Mouse (Mus musculus): ENCODE data around the gene Sort1. TPM values are rescaled to one million over a fixed set of nuclear protein-coding genes. Genes with fewer than 3 reads are reported as not detected.

Sort1 gene
- polyA plus RNA-seq, 1 experiment from 2014 or later, result 12.9 TPM

GRCm38 (mm10) chr3:108297603-108298553 is 14.0 kb downstream of the Sort1 start:
- Histone ChIP-seq H3K36me3 (replicated peaks) (no peaks in the 10 kb centered on the region), H3K9me3 (no peaks in the 10 kb centered on the region), H3K4me3 (no peak overlapping the region), H3K27ac (replicated peaks) (no peak overlapping the region; the same call in 1 of the 2 replicates), H3K4me1 (peaks cover 45% of the 10 kb centered on the region), H3K27me3 (replicated peaks; ENCODE audit: low read depth, poor library complexity, severe bottlenecking) (no peaks in the 10 kb centered on the region)
- WGBS, result 56% methylated on average over 7 of the region's 7 CpGs
- DNase-seq (ENCODE audit: low spot score), result no peak

DNA sequence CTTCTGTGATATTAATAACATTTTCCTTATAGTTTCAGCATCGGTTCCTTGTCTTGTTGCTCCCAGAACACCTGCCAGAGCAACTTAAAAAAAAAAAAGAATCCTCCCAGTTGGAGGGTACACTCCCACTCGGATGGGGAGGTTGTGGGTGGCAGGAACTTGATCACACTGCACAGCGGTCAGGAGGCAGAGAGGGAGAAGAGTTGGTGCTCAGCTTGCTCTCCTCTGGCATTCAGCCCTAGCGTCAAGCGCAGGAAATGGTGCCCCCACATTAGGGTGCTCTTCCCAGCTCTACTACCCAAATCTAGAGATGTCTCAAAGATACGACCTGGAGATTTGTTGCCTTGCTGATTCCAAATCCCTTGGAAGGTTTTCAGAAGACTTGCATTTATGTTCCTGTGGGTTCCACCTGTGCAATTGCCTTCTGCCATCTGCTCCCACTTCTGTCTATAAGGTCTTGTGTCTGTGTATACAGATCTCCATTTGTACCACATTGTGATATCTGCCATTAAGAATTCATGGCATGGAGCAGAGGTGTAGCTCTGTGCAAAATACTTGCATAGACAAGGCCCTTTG is 16.7 kb downstream of the Sort1 start:
- Histone ChIP-seq H3K9me3 (no peaks in the 10 kb centered on the region), H3K4me1 (peaks cover 45% of the 10 kb centered on the region), H3K27ac (replicated peaks) (no peak overlapping the region), H3K4me3 (no peak overlapping the region), H3K27me3 (replicated peaks; ENCODE audit: low read depth, poor library complexity, severe bottlenecking) (no peaks in the 10 kb centered on the region), H3K36me3 (replicated peaks) (no peaks in the 10 kb centered on the region)
- 89% methylated on average over 6 of the region's 6 CpGs for WGBS
- no peak for DNase-seq (ENCODE audit: low spot score)

DNA sequence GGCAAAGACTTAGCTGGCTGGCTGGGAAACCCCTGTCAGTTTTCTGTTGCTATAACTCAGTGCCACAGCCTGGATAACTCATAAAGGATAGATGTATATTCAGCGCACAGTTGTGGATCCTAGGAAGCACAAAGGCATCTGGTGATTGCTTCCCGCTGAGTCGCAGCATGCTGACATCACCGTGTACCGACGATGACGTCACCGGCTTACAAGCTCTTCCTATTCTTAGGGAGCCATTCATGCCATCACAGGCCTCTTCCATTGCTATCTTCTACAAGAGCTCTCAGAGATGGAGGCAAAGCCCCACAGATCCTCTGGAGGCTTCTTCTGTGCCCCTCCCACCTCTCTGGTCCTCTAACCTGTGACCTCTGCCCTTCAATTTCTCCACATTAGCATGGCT is 19.8 kb downstream of the Sort1 start:
- DNase-seq (ENCODE audit: low spot score), result no peak
- Histone ChIP-seq H3K27me3 (replicated peaks; ENCODE audit: low read depth, poor library complexity, severe bottlenecking) (no peaks in the 10 kb centered on the region), H3K27ac (replicated peaks) (no peak overlapping the region), H3K36me3 (replicated peaks) (0 out of 2 replicates have a peak, but pooled peaks cover under 1% of the 10 kb centered on the region), H3K9me3 (no peaks in the 10 kb centered on the region), H3K4me3 (no peak overlapping the region), H3K4me1 (peaks cover 26% of the 10 kb centered on the region)
- WGBS, result 93% methylated on average over 8 of the region's 8 CpGs

DNA sequence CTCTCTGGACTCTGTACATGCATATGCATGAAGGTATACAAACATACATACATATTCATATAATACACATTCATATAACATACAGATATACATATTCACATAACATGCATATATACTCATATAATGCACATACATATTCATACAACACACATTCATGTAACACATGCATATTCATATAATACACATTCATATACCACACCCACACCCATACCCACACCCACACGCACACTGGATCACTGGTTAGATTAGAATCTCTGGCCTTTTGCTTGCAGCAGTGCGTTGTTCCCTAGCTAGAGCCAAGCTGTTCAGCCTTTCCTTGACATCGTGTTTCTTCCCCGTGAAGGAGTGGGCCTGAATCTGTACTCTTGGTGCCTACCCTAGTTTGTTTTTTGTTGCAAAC is 20.9 kb downstream of the Sort1 start:
- DNase-seq (ENCODE audit: low spot score), result no peak
- WGBS, result 91% methylated on average over 4 of the region's 4 CpGs
- H3K4me1 ChIP-seq, result peaks cover 26% of the 10 kb centered on the region
- no peak overlapping the region for H3K4me3 ChIP-seq
- H3K27me3 ChIP-seq (replicated peaks; ENCODE audit: low read depth, poor library complexity, severe bottlenecking), result no peaks in the 10 kb centered on the region
- H3K27ac ChIP-seq (replicated peaks), result no peak overlapping the region
- H3K9me3 ChIP-seq, result no peaks in the 10 kb centered on the region
- 0 out of 2 replicates have a peak, but pooled peaks cover 5% of the 10 kb centered on the region for H3K36me3 ChIP-seq (replicated peaks)

DNA sequence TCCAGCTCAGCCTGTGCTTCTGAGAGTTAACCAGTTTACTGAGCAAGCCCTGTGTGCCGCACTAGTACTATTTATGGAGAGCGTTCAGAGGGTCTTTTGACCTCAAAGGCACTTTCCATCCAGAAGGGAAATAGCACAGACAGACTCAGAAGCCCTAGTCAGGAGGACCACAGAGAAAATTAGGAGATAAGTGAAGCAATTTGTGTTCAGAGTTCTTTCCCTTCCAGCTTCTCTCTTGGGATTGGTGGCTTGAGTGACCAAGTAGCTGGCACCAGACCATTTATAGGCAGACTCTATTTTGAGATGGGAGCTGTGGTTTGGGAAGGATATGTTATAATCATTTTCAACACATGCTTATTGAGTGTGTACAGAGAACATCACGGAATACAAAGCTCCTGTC is 22.5 kb downstream of the Sort1 start:
- Histone ChIP-seq H3K36me3 (replicated peaks) (peaks cover 15% of the 10 kb centered on the region; the same call in 1 of the 2 replicates), H3K27ac (replicated peaks) (peak overlapping the region; percentile 10), H3K9me3 (no peaks in the 10 kb centered on the region), H3K27me3 (replicated peaks; ENCODE audit: low read depth, poor library complexity, severe bottlenecking) (no peaks in the 10 kb centered on the region), H3K4me1 (peaks cover 26% of the 10 kb centered on the region), H3K4me3 (no peak overlapping the region)
- DNase-seq (ENCODE audit: low spot score), result no peak
- WGBS, result 50% methylated on average over 3 of the region's 3 CpGs

DNA sequence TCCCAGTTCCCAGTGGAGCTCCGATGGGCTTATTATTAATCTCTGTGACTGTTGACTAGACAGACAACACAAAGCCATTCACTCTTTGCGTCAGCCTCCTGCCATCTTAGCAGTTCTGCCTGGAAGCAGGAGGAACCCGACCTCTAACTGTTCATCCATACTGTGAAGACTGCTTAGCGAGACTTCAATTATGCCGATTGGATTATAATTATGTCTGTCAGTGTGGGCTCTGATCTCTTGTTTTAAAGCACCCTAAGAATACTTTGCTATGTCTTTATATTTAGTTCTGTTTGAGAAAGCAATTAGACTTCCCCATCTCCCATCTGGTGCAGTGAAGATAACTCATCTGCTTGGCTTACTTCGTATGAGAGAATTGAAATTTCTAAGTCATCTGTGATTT is 23.6 kb downstream of the Sort1 start:
- Histone ChIP-seq H3K27me3 (replicated peaks; ENCODE audit: low read depth, poor library complexity, severe bottlenecking) (no peaks in the 10 kb centered on the region), H3K9me3 (no peaks in the 10 kb centered on the region), H3K4me1 (peaks cover 26% of the 10 kb centered on the region), H3K4me3 (no peak overlapping the region), H3K27ac (replicated peaks) (no peak overlapping the region), H3K36me3 (replicated peaks) (peaks cover 21% of the 10 kb centered on the region)
- WGBS, result 80% methylated on average over 6 of the region's 6 CpGs
- no peak for DNase-seq (ENCODE audit: low spot score)

DNA sequence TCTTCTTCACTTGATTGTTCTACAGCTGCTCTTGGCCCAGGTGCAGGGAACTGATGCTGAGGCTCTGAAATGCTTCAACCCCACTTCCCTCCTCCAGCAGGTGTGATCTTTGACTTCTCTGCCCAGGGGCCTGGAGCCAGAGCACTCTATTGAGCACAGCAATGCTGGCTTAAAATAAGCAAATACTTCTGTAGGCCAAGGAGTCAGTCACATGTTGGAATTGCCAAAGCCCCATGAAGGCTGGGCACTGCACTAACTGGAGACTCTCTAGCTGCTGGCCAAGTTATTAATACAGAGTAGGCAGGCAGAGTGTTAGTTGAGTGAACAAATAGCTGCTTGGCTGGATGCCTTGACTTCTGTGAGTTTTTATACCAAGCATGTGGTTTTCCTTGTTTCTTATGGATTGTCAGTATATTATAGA is 27.0 kb downstream of the Sort1 start:
- H3K9me3 ChIP-seq, result no peaks in the 10 kb centered on the region
- H3K4me1 ChIP-seq, result peaks cover 8% of the 10 kb centered on the region
- no peak overlapping the region for H3K4me3 ChIP-seq
- peaks cover 21% of the 10 kb centered on the region for H3K36me3 ChIP-seq (replicated peaks)
- H3K27ac ChIP-seq (replicated peaks), result no peak overlapping the region
- H3K27me3 ChIP-seq (replicated peaks; ENCODE audit: low read depth, poor library complexity, severe bottlenecking), result no peaks in the 10 kb centered on the region
- no peak for DNase-seq (ENCODE audit: low spot score)

DNA sequence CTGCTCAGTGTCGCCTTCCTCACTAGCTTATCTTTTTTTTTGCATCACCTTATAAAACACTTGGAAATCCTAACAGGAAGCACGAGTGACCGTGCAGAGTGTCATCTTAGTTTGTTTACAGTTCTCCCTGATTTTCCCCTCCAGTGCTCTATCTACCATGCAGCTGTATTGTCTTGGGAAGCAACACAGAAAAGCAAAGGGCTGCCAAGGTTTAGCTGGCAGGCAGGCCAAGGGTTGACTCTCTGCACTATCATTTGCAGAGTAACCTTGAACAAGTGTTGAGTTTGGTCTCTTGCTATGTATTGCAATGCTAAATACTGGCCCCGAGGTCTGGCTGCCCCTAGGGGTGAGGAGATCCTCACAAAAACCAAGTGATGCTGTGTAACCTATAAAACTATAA is 27.8 kb downstream of the Sort1 start:
- no peaks in the 10 kb centered on the region for H3K27me3 ChIP-seq (replicated peaks; ENCODE audit: low read depth, poor library complexity, severe bottlenecking)
- H3K4me3 ChIP-seq, result no peak overlapping the region
- peaks cover 21% of the 10 kb centered on the region for H3K36me3 ChIP-seq (replicated peaks)
- no peak overlapping the region for H3K27ac ChIP-seq (replicated peaks)
- no peak for DNase-seq (ENCODE audit: low spot score)
- no peaks in the 10 kb centered on the region for H3K9me3 ChIP-seq
- WGBS, result 86% methylated on average over 4 of the region's 4 CpGs
- peaks cover under 1% of the 10 kb centered on the region; the same call in 1 of the 2 replicates for H3K4me1 ChIP-seq

- Histone ChIP-seq H3K4me3 (no peak overlapping the region), H3K36me3 (replicated peaks) (peaks cover 21% of the 10 kb centered on the region), H3K27ac (replicated peaks) (no peak overlapping the region), H3K27me3 (replicated peaks; ENCODE audit: low read depth, poor library complexity, severe bottlenecking) (no peaks in the 10 kb centered on the region), H3K4me1 (no peaks in the 10 kb centered on the region), H3K9me3 (no peaks in the 10 kb centered on the region)
- DNase-seq (ENCODE audit: low spot score), result no peak
Observed at GRCm38 (mm10) chr3:108312414-108312813, 28.5 kb downstream of the Sort1 start.

DNA sequence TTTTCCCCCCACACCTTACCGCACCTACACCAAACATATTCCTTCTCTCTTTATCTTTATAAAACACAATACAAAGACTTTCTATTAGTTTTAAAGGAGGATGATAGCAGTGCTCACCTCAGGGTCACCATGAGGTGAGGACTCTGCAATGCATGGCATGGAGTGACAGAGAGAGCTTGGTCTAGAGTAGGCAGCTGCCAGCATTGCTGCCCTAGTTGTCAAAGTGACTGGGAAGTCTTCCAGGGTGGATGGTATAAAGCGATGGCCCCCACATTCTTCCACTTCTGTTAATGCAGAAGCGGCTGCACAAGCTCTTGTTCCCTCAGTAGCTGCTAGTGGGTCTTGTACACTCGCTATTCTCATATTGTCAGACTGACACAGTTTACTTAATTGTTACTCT is 29.3 kb downstream of the Sort1 start:
- WGBS, result 90% methylated on average over 4 of the region's 4 CpGs

GRCm38 (mm10) chr3:108314038-108314675 is 30.3 kb downstream of the Sort1 start:
- H3K27ac ChIP-seq (replicated peaks), result no peak overlapping the region
- no peaks in the 10 kb centered on the region for H3K27me3 ChIP-seq (replicated peaks; ENCODE audit: low read depth, poor library complexity, severe bottlenecking)
- no peaks in the 10 kb centered on the region for H3K9me3 ChIP-seq
- no peak overlapping the region for H3K4me3 ChIP-seq
- DNase-seq (ENCODE audit: low spot score), result no peak
- peaks cover 14% of the 10 kb centered on the region for H3K4me1 ChIP-seq
- H3K36me3 ChIP-seq (replicated peaks), result peaks cover 16% of the 10 kb centered on the region
- WGBS, result 71% methylated on average over 8 of the region's 8 CpGs

More for the DNA sequence above, 29.3 kb downstream of the Sort1 start:
- Histone ChIP-seq H3K27me3 (replicated peaks; ENCODE audit: low read depth, poor library complexity, severe bottlenecking) (no peaks in the 10 kb centered on the region), H3K27ac (replicated peaks) (no peak overlapping the region), H3K4me3 (no peak overlapping the region), H3K4me1 (peaks cover 4% of the 10 kb centered on the region), H3K36me3 (replicated peaks) (peaks cover 21% of the 10 kb centered on the region), H3K9me3 (no peaks in the 10 kb centered on the region)
- no peak for DNase-seq (ENCODE audit: low spot score)

DNA sequence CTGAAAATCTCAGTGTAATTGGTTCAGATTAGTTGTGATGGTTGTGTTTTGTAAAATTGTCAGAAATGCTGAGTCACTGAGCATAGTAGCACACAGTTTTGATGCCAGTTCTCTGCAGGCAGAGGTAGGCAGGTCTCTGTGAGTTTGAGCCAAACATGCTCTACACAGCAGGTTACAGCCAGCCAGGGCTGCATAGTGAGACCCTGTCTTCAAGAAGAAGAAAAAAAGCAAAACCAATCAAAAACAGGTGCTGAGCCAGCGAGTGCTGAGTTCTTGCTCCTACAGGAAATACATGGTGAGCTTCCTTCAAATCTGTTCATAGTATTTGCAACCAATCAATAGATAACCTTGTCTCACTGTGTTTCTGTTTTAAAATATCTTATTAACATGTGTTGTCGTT is 34.6 kb downstream of the Sort1 start:
- Histone ChIP-seq H3K4me3 (no peak overlapping the region), H3K4me1 (peaks cover 25% of the 10 kb centered on the region), H3K27me3 (replicated peaks; ENCODE audit: low read depth, poor library complexity, severe bottlenecking) (no peaks in the 10 kb centered on the region), H3K27ac (replicated peaks) (no peak overlapping the region), H3K36me3 (replicated peaks) (no peaks in the 10 kb centered on the region), H3K9me3 (no peaks in the 10 kb centered on the region)
- 50% methylated on average over 2 of the region's 2 CpGs for WGBS
- DNase-seq (ENCODE audit: low spot score), result peak; percentile 22
